Mouse (Mus musculus): ENCODE measurements at regions not wholly inside any gene's neighbourhood (a gene's known extent, or its start where the extent isn't known, plus 50 kb on each side); places are given as distances from the start of the nearest gene placed in this dataset.

DNA sequence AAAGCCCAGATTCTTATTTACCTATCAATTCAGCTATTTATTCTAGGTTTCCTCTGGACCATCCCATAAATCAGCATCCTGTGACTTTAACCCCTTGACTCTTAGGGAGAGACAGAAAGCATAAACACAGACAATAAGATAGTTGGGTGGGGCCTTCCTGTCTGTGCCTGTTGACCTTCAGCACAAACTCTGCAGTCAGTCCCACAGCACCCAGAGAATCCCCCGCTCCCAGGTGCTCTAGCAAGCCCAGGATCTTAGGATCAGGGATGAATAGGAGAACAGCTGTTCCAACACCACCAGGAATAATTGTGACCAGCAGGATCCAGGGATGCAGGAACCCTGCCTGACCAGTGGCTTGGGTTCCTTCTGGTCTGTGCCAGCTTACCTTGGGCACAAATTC lies 107.8 kb downstream of the Basp1 start:
- intact Hi-C loops (cut with DNase I): no loop called here
- no peak for DNase-seq

DNA sequence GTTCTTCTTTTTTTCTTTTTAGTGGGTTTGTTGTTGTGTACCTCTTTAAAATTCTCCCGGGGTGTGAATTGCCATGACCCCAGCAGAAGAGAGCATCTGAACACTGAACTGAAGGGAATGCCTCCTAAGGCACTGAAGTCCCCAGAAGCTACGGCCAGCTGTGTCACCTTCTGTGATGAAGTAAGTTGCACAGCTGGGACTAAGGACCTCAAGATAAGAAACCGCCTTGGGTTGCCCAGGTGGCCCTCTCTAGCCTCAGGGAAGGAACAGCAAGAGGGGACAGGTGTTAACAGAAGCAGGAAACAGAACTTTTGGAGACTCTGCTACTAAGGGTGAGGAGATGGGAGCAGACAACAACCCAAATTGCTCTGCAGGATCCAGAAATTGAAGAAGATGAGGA lies 110.2 kb downstream of the Basp1 start:
- no peak for DNase-seq
- intact Hi-C loops (cut with DNase I): no loop called here

DNA sequence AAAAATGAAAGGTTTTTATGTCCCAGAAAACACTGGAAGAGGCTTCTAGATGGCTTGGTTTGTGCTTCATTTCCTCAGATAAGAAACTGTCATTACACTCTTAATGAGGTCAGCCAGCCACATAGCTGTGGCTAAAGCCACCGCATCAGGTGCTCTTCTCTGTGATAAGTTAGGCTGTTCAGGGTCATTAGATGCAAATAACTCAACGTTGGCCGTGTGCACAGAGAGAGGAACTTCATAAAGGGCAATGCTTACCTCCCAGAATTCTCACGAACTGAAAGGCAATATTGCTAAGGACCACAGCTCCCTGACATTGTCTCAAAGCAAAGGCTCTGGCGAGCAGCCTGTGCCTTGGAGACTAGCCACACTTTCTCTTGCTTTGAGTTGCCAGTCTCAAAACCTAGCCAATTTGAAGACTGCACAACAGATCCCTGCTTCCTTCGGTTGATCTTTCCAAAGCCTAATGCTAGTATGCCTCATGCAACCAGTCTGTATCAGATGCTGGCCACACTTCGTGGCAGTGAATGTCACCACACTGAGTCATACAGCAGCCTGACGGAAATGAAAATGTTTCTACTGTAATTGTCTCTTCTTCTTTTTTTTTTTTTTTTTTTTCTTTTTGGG lies 110.8 kb downstream of the Basp1 start:
- peak; percentile 31 to 37 for DNase-seq
- intact Hi-C loops (cut with DNase I): no loop called here

DNA sequence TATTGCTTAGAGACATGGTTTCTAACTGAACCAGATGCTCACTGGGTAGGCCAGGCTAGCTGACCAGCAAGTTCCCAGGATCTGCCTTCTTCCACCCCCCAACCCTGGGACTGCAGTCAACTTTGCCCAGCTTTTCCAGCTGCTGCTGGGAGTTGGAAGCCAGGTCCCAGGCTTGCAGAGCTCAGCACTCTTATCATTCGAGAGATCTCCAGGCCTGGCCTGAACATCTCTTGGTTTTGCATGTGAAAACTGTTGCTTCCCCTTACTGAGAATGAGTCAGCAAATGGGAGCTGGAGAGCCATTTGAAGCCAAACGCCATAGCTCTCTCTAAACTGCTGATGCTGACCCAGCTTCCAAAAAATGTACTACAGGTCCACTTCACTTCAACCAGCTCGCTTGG lies 111.8 kb downstream of the Basp1 start:
- intact Hi-C loops (cut with DNase I): no loop called here
- no peak for DNase-seq

DNA sequence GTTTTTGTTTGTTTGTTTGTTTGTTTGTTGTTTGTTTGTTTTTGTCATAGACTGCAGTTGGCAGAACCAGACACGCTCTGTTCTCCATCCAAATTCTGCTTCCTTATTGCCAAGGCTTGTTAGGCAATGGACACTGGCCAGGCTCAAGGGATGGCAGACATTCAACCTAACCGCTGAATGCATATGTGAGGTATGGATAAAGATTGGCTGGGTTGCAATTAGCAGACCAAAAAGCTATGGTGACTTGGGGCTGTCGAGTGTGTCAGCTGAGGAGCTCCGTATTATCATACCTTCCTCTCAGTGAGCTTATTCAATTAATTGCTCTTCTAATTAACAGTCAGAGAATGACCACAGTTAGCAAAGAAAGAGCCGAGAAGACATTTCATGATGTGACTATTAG lies 116.3 kb downstream of the Basp1 start:
- intact Hi-C loops (cut with DNase I): no loop called here
- no peak for DNase-seq

DNA sequence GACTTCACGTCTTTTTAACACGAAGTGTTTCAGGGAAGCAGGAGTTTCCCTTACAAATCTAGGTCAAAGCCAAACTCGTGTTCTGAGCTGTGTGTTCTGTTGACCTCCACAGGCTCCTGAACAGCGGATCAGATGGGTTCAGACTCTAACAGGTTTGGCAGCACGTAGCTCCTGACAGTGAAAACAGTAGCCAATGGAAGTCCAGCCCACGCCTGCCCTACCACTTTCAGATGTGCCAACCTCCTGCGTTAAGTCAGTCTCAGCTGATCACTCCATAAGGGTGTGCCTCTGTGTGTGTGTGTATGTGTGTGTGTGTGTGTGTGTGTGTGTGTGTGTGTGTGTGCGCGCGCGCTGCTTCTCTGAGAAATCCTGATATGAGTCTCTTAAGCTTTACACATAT lies 116.8 kb downstream of the Basp1 start:
- no peak for DNase-seq
- intact Hi-C loops (cut with DNase I): no loop called here

DNA sequence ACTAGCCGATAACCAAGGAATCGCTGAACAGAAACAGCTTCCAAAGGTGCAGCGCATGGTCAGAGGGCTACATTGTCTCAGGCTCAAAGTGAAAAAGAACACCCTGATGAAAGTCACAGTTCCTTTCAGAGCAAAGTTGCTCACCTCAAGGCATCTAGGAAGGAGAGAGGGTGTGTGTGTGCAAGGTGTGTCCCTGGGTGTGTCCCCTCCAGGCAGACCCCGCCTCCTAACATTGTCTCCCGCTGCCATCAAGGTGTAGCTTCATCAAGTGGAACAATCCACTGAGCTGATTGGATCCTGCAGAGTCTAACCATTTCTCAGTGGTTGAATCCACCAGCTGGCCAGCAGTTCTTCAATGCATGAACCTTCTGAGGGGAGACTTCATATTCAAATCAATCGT lies 117.8 kb downstream of the Basp1 start:
- DNase-seq: no peak
- intact Hi-C loops (cut with DNase I): no loop called here

DNA sequence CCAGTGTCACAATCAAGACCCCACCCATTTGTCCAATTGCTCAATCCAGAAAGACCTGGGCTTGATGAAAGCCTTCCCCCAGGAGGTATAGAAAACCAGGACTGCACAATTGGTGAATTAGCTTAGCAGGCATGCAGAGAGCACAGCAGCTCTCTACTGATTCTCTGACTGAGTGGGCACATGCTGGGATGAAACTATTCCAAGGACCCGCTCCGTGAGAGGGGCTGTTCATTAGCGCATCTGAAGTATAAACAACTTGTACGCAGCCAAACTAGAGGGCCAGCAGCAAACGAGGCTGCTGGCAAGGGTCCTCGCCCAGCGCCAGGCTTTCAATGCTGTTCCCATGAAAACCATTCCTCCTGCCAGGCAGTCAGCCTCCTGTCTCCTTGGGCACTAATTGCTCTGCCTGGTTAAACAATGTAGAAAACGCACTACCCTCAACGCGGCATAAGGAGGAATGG lies 122.3 kb downstream of the Basp1 start:
- intact Hi-C loops (cut with DNase I): no loop called here

DNA sequence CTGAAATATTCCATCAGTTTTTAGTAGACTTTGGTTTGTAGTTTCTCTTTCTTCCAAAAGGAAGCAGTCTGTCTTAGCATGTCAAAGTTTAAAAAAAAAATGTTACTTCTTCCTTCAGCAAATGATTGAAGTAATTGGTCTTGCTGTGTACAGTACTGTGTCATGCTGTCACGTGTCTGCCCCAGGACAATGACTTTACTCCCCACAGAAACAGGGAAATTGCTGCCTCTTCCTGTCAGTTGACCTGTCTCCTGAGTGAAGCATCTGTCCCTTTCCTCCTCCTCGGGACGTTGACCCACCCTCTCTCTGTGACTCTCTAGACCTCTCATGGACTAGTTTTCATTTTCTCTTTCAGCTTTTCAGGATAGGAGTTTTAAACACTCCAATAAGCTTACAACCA lies 125.7 kb downstream of the Basp1 start:
- DNase-seq: no peak

More for the DNA sequence above, 122.3 kb downstream of the Basp1 start:
- DNase-seq: no peak

DNA sequence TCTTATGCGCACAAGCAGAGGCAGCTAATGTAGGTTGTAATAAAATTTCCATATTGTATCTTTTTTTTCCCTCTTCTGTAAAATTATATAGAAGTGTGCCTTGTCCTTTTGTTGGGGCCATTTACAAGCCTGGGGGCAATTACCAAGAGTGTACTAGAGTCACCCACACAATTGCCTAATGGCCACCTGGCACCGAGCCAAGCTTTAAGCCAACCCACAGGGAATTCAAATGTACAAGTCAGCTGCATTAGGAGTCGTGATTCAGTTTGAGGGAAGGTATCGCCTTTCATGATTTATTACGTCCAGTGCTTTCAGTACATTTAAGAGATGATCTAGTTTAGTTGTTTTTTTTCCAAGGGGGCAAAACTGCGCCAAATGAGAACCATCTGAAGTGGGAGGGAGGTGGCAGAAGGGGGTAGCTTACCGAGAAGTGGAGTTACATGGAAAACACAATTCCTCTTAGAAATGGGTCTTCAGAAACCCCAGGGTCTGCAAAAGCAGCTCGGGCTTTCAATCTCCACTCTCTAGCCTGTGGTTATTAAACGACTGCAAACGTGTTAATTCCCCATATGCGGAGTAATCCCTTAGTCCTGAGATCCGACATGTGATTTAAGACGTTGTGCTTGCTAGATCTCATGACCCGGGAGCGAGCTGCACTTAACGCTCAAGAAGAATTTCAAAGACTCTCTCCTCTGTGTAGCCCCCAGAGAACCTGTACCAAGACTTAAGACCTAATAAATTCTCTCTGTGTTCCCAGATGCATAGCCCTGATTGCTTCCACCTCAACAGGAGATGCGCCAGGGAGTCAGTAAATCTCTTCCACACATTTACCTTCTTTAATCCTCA lies 129.0 kb downstream of the Basp1 start:
- DNase-seq: no peak
- intact Hi-C loops (cut with DNase I): no loop called here

More for the DNA sequence above, 125.7 kb downstream of the Basp1 start:
- intact Hi-C loops (cut with DNase I): no loop called here

DNA sequence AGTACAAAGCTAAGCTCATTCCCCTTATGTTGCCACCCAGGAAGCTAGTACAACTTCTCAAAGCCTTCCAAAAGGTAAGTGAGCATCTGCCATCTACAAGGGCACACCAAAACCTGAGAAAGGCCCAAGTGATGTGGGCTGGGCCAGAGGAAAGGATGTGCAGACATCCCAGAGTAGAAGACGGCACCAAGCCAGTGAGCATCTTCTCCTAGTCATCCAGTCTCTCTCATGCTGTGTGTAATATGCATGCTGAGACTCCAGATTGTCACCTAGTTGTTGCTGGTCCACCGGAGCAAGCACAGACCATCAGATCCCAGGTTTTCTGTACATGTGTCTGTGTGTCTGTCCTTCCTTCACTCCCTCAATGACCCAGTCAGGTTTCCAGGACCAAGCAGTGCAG lies 129.9 kb downstream of the Basp1 start:
- no peak for DNase-seq
- intact Hi-C loops (cut with DNase I): no loop called here

DNA sequence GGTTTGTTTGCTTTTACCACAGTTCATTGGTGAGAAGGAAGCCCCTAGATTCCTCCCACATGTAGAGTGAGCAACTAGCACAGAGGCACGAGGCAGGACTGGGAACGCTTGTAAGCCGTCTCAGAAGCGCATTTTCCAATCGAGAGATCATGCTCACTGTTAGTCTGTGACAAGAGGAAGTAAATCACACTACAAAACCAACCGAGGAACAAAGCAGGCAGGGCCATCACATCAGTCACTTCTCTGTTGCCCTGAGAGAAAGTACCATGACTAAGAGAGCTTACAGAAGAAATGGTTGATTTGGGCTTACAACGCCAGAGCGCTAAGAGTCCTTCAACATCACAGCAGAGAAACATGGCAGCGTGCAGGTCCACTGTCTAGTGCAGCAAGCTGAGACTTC lies 131.2 kb downstream of the Basp1 start:
- intact Hi-C loops (cut with DNase I): no loop called here
- DNase-seq: no peak

DNA sequence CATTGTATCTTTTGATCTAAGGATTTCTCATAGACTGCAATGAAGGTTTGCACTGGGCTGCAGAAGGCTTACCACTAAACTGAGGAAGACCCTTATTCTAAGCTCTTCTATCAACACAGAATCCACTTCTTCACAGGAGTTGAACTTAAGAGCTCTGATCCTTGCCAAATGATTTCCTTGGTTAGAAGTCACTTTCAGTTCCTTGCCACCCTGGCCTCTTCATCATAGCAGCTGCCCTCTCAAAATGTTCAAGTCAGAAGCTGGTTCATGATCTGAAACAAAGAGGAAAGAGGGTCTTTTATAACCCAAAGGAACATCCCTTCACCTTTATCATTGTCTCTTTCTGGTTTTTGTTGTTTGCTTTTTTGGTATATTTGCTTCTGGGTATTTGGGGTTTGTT lies 131.6 kb downstream of the Basp1 start:
- intact Hi-C loops (cut with DNase I): no loop called here
- DNase-seq: no peak

DNA sequence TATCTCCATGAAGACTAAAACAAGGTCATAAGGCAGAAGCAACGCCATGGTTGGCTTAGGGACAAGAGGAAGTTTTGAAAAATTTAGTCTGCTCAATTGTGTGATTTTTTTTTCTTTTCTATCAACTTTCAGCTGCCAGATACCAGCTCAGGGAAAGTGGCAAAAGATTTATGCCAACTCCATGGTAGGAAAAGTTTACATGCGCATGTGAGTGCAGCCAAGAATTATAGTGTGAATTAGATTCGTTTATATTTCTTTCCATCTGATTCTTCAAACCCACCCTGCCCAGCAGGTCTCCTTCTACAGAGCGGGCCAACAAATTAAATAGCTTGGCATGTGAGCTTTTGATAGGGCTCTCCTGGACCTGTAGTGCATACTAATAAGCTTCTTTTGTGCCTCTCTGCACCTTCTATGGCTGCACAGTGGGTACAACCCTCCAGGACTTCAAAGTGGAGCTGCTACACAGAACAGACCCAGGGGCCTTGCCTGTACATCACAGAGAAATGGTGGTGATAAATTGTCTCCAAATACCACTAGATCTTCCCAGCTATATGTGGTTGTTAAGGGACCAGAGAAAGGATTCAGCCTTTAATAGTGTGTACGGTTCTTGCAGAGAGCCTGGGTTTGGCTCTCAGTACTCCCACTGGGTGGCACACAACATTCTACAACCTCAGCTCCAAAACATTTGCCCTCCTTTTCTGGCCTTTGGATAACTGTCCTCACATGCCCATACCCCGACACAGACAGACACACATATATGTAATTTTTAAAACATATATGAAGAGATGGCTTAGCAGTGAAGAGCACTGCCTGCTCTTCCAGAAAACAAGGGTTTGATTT lies 135.0 kb downstream of the Basp1 start:
- no peak for DNase-seq
- intact Hi-C loops (cut with DNase I): no loop called here

DNA sequence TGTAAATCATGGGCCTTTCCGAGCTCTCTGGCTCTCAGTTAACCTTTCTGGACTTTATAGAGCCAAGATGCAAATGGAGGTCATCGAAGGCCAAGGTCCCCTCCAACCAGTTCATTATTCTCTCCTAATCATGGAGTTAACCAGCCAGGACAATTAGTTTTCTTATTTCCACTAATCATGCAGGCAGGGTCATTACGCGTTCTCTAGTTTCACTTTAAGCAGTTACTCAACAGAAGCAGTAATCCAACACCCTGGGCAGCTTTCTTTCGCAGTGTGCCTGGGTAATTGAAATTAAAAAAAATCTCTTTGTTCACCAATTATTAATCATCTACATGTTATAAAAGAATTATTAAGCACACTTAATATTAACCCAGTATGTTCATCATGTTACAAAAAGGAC lies 137.3 kb downstream of the Basp1 start:
- DNase-seq: no peak
- intact Hi-C loops (cut with DNase I): no loop called here

DNA sequence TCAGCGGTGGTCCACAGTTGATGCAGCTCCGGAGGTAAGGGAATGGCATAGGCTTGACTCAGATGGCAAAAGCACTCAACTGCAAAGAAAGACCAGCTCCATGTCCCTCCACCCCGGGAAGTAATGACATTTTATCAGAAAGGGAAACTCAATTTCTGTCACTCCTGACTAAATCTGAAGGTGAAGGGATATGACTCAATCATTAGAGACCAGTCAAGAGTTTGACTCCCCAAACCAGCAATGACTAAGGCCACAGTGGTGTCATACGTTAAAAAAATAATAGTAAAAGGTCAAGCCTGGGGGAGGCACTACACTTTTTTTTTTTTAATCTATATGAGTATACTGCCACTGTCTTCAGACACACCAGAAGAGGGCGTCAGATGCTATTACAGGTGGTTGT lies 141.7 kb downstream of the Basp1 start:
- DNase-seq: no peak
- intact Hi-C loops (cut with DNase I): no loop called here

DNA sequence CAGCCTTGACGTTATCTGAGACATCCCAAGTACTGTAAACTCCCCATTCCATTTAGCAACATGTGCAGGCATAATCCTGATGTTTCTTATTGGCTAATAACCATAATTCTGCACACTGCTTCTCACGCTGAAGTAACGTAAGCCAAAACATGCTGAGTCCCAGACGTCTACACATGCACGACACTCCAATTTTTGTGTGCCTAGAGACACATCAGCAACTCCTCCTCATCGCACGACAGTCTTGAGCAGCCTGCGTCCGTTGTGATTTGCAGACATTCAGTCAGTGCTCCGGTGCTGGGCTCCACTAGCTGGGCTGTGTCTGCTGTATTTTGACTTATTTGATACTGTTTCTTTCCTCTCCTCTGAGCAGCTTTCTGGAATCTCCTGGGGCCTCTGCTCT lies 143.2 kb downstream of the Basp1 start:
- no peak for DNase-seq
- intact Hi-C loops (cut with DNase I): no loop called here

DNA sequence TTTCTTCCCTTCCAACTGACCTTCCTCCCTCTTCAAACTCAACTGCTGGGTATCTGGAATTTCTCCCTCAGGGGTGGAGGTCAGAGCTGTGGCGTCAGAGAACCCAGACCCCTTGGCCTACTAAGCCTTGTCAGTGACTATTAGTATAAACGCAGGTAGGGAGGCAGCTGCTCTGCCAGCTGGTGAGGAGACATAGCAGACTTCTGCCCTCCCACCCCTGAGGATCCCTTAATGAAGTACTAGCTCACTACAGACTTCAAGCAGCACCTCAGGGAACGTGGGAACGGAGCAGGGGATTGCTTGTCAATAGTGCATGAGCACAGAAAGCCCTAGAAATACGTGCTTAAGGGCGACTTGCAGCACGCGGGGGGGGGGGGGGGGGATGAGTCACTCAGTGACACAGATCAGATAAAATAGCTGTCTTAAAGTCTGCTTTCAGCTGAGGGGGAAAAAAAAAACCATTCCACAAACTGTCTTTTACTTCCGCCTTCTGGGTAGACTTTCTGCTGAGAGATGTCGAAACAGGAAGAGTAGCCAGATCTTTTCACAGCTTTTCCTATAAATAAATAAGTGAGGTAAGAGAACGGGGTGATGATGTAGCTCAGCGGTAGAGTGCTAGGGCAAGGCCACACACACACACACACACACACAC lies 144.1 kb downstream of the Basp1 start:
- intact Hi-C loops (cut with DNase I): no loop called here
- DNase-seq: peak; percentile 11 to 15

DNA sequence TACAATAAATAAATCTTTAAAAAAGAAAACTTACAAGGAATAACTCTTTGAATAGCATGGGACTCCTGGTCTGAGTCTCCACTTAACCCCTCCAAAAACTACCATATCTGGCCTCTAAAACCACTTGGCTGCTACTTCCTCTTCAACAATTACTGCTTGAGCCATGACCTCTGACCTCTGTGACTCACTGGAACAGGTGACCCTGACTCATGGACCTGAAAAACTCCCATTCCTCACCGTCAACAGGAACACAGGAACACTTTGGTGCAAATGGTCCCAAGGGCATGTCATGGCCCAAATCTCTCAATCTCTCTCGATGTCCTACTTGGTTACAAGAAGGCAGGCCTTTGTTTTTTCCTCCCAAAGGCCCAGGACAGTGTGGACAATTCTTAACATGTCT lies 145.1 kb downstream of the Basp1 start:
- intact Hi-C loops (cut with DNase I): no loop called here
- DNase-seq: no peak

DNA sequence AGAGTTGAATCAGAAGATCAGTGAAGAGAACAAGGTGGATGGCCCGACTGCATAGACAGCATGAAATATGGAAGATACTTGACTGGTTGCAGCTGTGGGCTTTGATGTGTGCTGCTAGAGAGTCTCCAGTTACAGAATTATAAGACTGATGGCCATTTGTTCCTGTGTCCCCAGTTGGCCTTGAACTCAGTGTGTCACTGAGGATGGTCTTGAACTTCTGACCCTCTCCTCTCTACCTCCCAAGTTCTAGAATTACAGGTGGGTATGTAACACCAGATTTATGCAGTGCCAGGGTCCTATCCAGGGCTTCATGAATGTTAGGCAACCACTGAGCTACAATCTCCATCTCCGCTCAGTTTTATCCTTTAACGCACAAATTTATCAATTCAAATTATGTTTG lies 146.1 kb downstream of the Basp1 start:
- intact Hi-C loops (cut with DNase I): no loop called here
- no peak for DNase-seq

All from heart, postnatal 10 days (tissue).